Mouse (Mus musculus) G1E (cell line): Measurements from ENCODE around the gene Adcyap1r1.

Experiments used
- CTCF ChIP-seq: IDR thresholded peaks from 2 replicates; pipeline ENCODE4 v1.5.1; 2012; ENCODE audit warnings: low read depth, low read length, inconsistent platforms, mixed read lengths
- GATA1 ChIP-seq: IDR thresholded peaks from 2 replicates; pipeline ENCODE4 v1.6.1; 2012; ENCODE audit warnings: borderline replicate concordance, low read length, inconsistent platforms, mixed read lengths
- TAL1 ChIP-seq: conservative IDR thresholded peaks from 2 replicates; pipeline ENCODE4 v1.6.1; 2012; ENCODE audit warnings: low read depth, low read length, inconsistent platforms, mixed read lengths

- TF ChIP-seq CTCF (no peak), GATA1 (no peak), TAL1 (no peak)
Measured at GRCm38 (mm10) chr6:55506519-55506918, 54.7 kb downstream of the Adcyap1r1 start.
